Mouse (Mus musculus): ENCODE results near the gene Dars2.
"Not testable (repeated sequence)": the region's sequence is repeated elsewhere in the genome, so short reads cannot be mapped to it uniquely, and the experiment has no call there.

Dars2 gene

GRCm38 (mm10) chr1:161034435-161035280 lies 35.8 kb downstream of the Dars2 start, which contains the start of gene Zbtb37:
Gene Zbtb37, minus strand, starts transcription at chr1:161034849.
- peak; percentile 99 for DNase-seq

- DNase-seq = no peak
These were observed 36.5 kb downstream of the Dars2 start for GRCm38 (mm10) chr1:161033856-161034434.

- no peak for DNase-seq
These were observed 38.1 kb downstream of the Dars2 start for GRCm38 (mm10) chr1:161032345-161032744.

- DNase-seq = no peak
These were observed 38.6 kb downstream of the Dars2 start for GRCm38 (mm10) chr1:161031881-161032280.

GRCm38 (mm10) chr1:161030058-161030457 lies 40.4 kb downstream of the Dars2 start:
- no peak for DNase-seq

GRCm38 (mm10) chr1:161028427-161028826 lies 42.0 kb downstream of the Dars2 start:
- DNase-seq = not testable (repeated sequence)

GRCm38 (mm10) chr1:161027196-161027595 lies 43.3 kb downstream of the Dars2 start:
- no peak for DNase-seq

GRCm38 (mm10) chr1:161025410-161026210 lies 44.8 kb downstream of the Dars2 start:
- DNase-seq = peak; percentile 38

- DNase-seq = no peak
These were observed 50.4 kb downstream of the Dars2 start for GRCm38 (mm10) chr1:161020051-161020450.

GRCm38 (mm10) chr1:161016378-161016777 lies 54.1 kb downstream of the Dars2 start:
- DNase-seq = no peak

GRCm38 (mm10) chr1:161010436-161010835 lies 60.0 kb downstream of the Dars2 start:
- DNase-seq = no peak

- DNase-seq = no peak
These were observed 62.4 kb downstream of the Dars2 start for GRCm38 (mm10) chr1:161008038-161008437.

GRCm38 (mm10) chr1:161006471-161006870 lies 64.0 kb downstream of the Dars2 start:
- DNase-seq = no peak

- DNase-seq = no peak
These were observed 64.9 kb downstream of the Dars2 start for GRCm38 (mm10) chr1:161005526-161005925.

GRCm38 (mm10) chr1:161004942-161005341 lies 65.5 kb downstream of the Dars2 start:
- DNase-seq = no peak

GRCm38 (mm10) chr1:160993851-160994250 lies 76.6 kb downstream of the Dars2 start:
- DNase-seq = no peak
